Mouse (Mus musculus): ENCODE results near the gene Scaf8. TPM values are rescaled to one million over a fixed set of nuclear protein-coding genes. Genes with fewer than 3 reads are reported as not detected.
A peak's percentile ranks its signal among the peaks of the same experiment; 100 is the strongest.

Scaf8 gene
- polyA plus RNA-seq, 1 experiment from 2014 or later: 9.8 TPM

GRCm38 (mm10) chr17:3210134-3210533 is 95.4 kb downstream of the Scaf8 start:
- ATAC-seq: no peak
- Histone ChIP-seq H3K4me1 (ENCODE audit: insufficient read depth, low read depth, low read length) (0 out of 2 replicates have a peak, but pooled peaks cover 9% of the 10 kb centered on the region), H3K4me3 (ENCODE audit: low read depth, low read length) (no peak overlapping the region), H3K4me2 (replicated peaks; ENCODE audit: low read depth, low read length) (no peak overlapping the region), H3K27ac (ENCODE audit: low read length) (peak overlapping the region; percentile 38; the same call in 1 of the 2 replicates), H3K9me3 (ENCODE audit: low read length) (no peaks in the 10 kb centered on the region), H3K36me3 (ENCODE audit: insufficient read depth, low read length) (no peaks in the 10 kb centered on the region), H3K27me3 (replicated peaks; ENCODE audit: insufficient read depth, low read length) (no peaks in the 10 kb centered on the region), H3K9ac (replicated peaks; ENCODE audit: low read depth) (no peak overlapping the region)
- peak; percentile 28 for DNase-seq (ENCODE audit: low spot score)
- TF ChIP-seq EP300 (IDR thresholded peaks at IDR 0.05): no peak
- no peak for TF ChIP-seq CTCF (IDR thresholded peaks at IDR 0.05)
- WGBS: 65% methylated on average over 5 of the region's 5 CpGs

DNA sequence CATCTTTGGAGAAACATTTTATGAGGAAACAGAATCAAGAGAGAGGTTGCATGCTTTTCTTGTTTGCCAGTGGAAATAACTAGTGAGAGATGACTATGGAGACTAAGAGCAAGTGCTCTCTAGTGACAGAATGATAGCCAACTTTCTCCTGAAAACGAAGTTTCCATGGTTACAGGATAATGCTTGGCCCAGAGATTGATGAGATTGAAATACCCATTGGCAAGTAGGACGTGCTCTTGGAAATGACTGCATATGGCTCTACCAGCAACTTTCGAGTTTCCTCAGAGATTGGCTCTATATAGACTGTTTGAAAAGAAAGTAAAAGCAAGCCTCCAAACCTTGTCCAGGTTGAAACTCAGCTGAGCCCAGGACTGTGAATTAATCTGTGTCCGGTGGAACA is 97.3 kb downstream of the Scaf8 start:
- H3K4me1 ChIP-seq (ENCODE audit: insufficient read depth, low read depth, low read length): no peaks in the 10 kb centered on the region
- H3K27me3 ChIP-seq (replicated peaks; ENCODE audit: insufficient read depth, low read length): no peaks in the 10 kb centered on the region
- WGBS: 78% methylated on average over 4 of the region's 4 CpGs
- H3K36me3 ChIP-seq (ENCODE audit: insufficient read depth, low read length): no peaks in the 10 kb centered on the region
- no peak for DNase-seq (ENCODE audit: low spot score)
- H3K4me2 ChIP-seq (replicated peaks; ENCODE audit: low read depth, low read length): no peak overlapping the region
- no peak overlapping the region for H3K9ac ChIP-seq (replicated peaks; ENCODE audit: low read depth)
- no peak overlapping the region for H3K4me3 ChIP-seq (ENCODE audit: low read depth, low read length)
- no peaks in the 10 kb centered on the region for H3K9me3 ChIP-seq (ENCODE audit: low read length)
- no peak for TF ChIP-seq EP300 (IDR thresholded peaks at IDR 0.05)
- ATAC-seq: no peak
- H3K27ac ChIP-seq (ENCODE audit: low read length): no peak overlapping the region

- no peak for ATAC-seq
- Histone ChIP-seq H3K9me3 (ENCODE audit: low read length) (no peaks in the 10 kb centered on the region), H3K27ac (ENCODE audit: low read length) (no peak overlapping the region), H3K4me2 (replicated peaks; ENCODE audit: low read depth, low read length) (no peak overlapping the region), H3K4me1 (ENCODE audit: insufficient read depth, low read depth, low read length) (no peaks in the 10 kb centered on the region), H3K4me3 (ENCODE audit: low read depth, low read length) (no peak overlapping the region), H3K36me3 (ENCODE audit: insufficient read depth, low read length) (no peaks in the 10 kb centered on the region), H3K27me3 (replicated peaks; ENCODE audit: insufficient read depth, low read length) (no peaks in the 10 kb centered on the region), H3K9ac (replicated peaks; ENCODE audit: low read depth) (no peak overlapping the region)
- 94% methylated on average over 10 of the region's 10 CpGs for WGBS
- TF ChIP-seq CTCF (IDR thresholded peaks at IDR 0.05) (no peak), EP300 (IDR thresholded peaks at IDR 0.05) (no peak)
- DNase-seq (ENCODE audit: low spot score): no peak
These were observed 98.1 kb downstream of the Scaf8 start for GRCm38 (mm10) chr17:3212886-3213285.

DNA sequence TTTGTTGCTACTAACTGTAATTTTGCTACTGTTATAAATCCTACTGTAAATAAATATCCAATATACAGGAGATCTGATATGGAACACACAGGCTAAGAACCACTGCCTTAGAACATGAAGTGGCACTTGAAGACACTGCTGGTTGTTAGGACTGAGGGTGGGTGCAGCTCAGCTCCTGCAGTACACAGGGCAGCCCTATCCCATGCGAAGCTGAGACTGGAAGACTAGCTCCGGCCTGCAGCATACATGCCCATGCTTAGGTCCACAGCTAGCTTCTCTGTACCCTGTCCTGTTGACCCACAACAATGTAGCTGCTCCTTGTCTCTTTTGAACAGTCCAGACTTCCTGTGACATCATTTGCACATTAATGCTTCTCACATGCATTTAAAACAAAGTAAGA is 100.1 kb downstream of the Scaf8 start:
- TF ChIP-seq EP300 (IDR thresholded peaks at IDR 0.05) (no peak), CTCF (IDR thresholded peaks at IDR 0.05) (no peak)
- Histone ChIP-seq H3K27me3 (replicated peaks; ENCODE audit: insufficient read depth, low read length) (no peaks in the 10 kb centered on the region), H3K27ac (ENCODE audit: low read length) (no peak overlapping the region), H3K4me2 (replicated peaks; ENCODE audit: low read depth, low read length) (no peak overlapping the region), H3K4me1 (ENCODE audit: insufficient read depth, low read depth, low read length) (0 out of 2 replicates have a peak, but pooled peaks cover 3% of the 10 kb centered on the region), H3K9me3 (ENCODE audit: low read length) (no peaks in the 10 kb centered on the region), H3K36me3 (ENCODE audit: insufficient read depth, low read length) (no peaks in the 10 kb centered on the region), H3K9ac (replicated peaks; ENCODE audit: low read depth) (no peak overlapping the region), H3K4me3 (ENCODE audit: low read depth, low read length) (no peak overlapping the region)
- 85% methylated on average over 2 of the region's 2 CpGs for WGBS
- DNase-seq (ENCODE audit: low spot score) (no peak), ATAC-seq (no peak)

DNA sequence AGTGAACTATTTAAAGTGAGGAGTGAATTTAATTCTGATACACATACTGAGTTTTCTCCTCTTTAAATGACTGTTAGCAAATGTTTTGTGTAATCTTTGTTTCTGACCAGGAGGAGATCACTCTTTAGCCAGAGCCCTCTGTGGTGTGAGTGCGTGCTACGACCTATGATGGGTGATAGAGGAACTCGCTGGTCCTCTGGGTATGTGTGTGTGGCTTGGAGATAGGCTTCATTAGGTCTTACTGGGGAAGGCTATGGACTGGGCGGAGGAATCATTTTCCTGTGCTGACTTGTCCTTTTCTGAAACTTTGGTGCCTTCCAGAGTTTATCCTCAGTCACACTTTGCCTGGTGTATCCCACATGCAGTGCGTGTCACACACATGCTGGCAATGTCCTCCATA is 102.3 kb downstream of the Scaf8 start:
- Histone ChIP-seq H3K4me2 (replicated peaks; ENCODE audit: low read depth, low read length) (no peak overlapping the region), H3K4me1 (ENCODE audit: insufficient read depth, low read depth, low read length) (peaks cover 3% of the 10 kb centered on the region; the same call in 1 of the 2 replicates), H3K9me3 (ENCODE audit: low read length) (no peaks in the 10 kb centered on the region), H3K27ac (ENCODE audit: low read length) (peak overlapping the region; percentile 68; the same call in 1 of the 2 replicates), H3K4me3 (ENCODE audit: low read depth, low read length) (no peak overlapping the region), H3K36me3 (ENCODE audit: insufficient read depth, low read length) (no peaks in the 10 kb centered on the region), H3K9ac (replicated peaks; ENCODE audit: low read depth) (no peak overlapping the region), H3K27me3 (replicated peaks; ENCODE audit: insufficient read depth, low read length) (no peaks in the 10 kb centered on the region)
- 87% methylated on average over 5 of the region's 5 CpGs for WGBS
- DNase-seq (ENCODE audit: low spot score): no peak
- TF ChIP-seq EP300 (IDR thresholded peaks at IDR 0.05) (no peak), CTCF (IDR thresholded peaks at IDR 0.05) (no peak)
- ATAC-seq: peak; percentile 14; the same call in 1 of the 2 replicates

DNA sequence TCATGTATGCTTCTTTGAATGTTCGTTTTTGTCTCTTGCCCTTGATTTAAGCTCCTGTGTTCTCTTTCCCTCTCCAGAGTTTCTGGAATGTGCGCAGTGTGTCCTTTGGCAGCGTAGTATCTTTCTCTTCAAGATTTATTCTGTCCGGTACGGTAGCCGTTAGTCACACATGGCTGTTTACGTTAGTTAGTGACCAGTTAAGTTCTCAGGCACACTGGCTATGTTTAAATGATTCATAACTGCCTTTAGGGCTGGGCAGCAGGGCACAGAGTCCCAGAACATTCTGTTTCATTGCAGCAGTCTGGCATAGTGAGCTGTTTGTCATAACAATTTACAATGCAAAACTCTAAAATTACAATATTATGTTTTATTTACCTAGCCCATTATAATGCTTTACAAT is 103.6 kb downstream of the Scaf8 start:
- Histone ChIP-seq H3K4me3 (ENCODE audit: low read depth, low read length) (no peak overlapping the region), H3K4me2 (replicated peaks; ENCODE audit: low read depth, low read length) (no peak overlapping the region), H3K27me3 (replicated peaks; ENCODE audit: insufficient read depth, low read length) (no peaks in the 10 kb centered on the region), H3K36me3 (ENCODE audit: insufficient read depth, low read length) (no peaks in the 10 kb centered on the region), H3K27ac (ENCODE audit: low read length) (peak overlapping the region; percentile 71), H3K9me3 (ENCODE audit: low read length) (no peaks in the 10 kb centered on the region), H3K9ac (replicated peaks; ENCODE audit: low read depth) (no peak overlapping the region), H3K4me1 (ENCODE audit: insufficient read depth, low read depth, low read length) (peaks cover 3% of the 10 kb centered on the region; the same call in 1 of the 2 replicates)
- WGBS: 34% methylated on average over 6 of the region's 7 CpGs
- peak; percentile 99 for TF ChIP-seq EP300 (IDR thresholded peaks at IDR 0.05)
- no peak for TF ChIP-seq CTCF (IDR thresholded peaks at IDR 0.05)
- ATAC-seq (peak; percentile 92), DNase-seq (ENCODE audit: low spot score) (peak; percentile 93)

- Histone ChIP-seq H3K36me3 (ENCODE audit: insufficient read depth, low read length) (no peaks in the 10 kb centered on the region), H3K4me3 (ENCODE audit: low read depth, low read length) (no peak overlapping the region), H3K4me2 (replicated peaks; ENCODE audit: low read depth, low read length) (no peak overlapping the region), H3K27me3 (replicated peaks; ENCODE audit: insufficient read depth, low read length) (no peaks in the 10 kb centered on the region), H3K4me1 (ENCODE audit: insufficient read depth, low read depth, low read length) (peaks cover 3% of the 10 kb centered on the region; the same call in 1 of the 2 replicates), H3K9ac (replicated peaks; ENCODE audit: low read depth) (no peak overlapping the region), H3K9me3 (ENCODE audit: low read length) (no peaks in the 10 kb centered on the region), H3K27ac (ENCODE audit: low read length) (peak overlapping the region; percentile 71)
- ATAC-seq (peak; percentile 74), DNase-seq (ENCODE audit: low spot score) (peak; percentile 78)
- TF ChIP-seq CTCF (IDR thresholded peaks at IDR 0.05): no peak; the same call in 1 of the 2 replicates
- no peak for TF ChIP-seq EP300 (IDR thresholded peaks at IDR 0.05)
- 45% methylated on average over 5 of the region's 5 CpGs for WGBS
These were observed 104.1 kb downstream of the Scaf8 start for GRCm38 (mm10) chr17:3218916-3219315.

All from lung, postnatal 0 days (tissue).